Mouse (Mus musculus) gastrocnemius, adult 18-20 months (tissue): ENCODE results near the gene Olfr1341. TPM values are rescaled to one million over a fixed set of nuclear protein-coding genes. Genes with fewer than 3 reads are reported as not detected.

Experiments used
- DNase-seq: peaks from one replicate; pipeline ENCODE4 v3.0.0; 2021; ENCODE audit warnings: low spot score
- long read RNA-seq, 2 experiments: library from polyadenylated mRNA; stranded (forward); transcript quantifications; one replicate each; pipeline ENCODE4 v2.0.0; 2021
- total RNA-seq, 2 experiments: library from RNA; stranded (reverse); gene quantifications; 2 replicates each; pipeline ENCODE4 v1.2.3; 2021

Gene Olfr1341
- not detected for total RNA-seq
- long read RNA-seq, experiment 1, result 0 reads
- long read RNA-seq, experiment 2, result 0 reads

- no peak for DNase-seq
Measured at GRCm38 (mm10) chr4:118703223-118703622, at the start of gene Olfr1341. Gene Olfr1341 (plus strand): TSS chr4:118703523.

- DNase-seq, result no peak
Measured at GRCm38 (mm10) chr4:118658652-118659051, 44.7 kb upstream of the Olfr1341 start, which contains the start of gene Olfr62. Gene Olfr62 (plus strand): TSS chr4:118658952.

- DNase-seq, result no peak
Measured at GRCm38 (mm10) chr4:118687086-118687485, 16.2 kb upstream of the Olfr1341 start.

- DNase-seq, result no peak
Measured at GRCm38 (mm10) chr4:118692412-118692973, 10.8 kb upstream of the Olfr1341 start, which contains the start of gene Olfr1342. Gene Olfr1342 (minus strand): TSS chr4:118692756.

GRCm38 (mm10) chr4:118693812-118694211 lies 9.5 kb upstream of the Olfr1341 start:
- no peak for DNase-seq

- no peak for DNase-seq
Measured at GRCm38 (mm10) chr4:118708086-118708485, 4.8 kb downstream of the Olfr1341 start.

- DNase-seq, result no peak
Measured at GRCm38 (mm10) chr4:118711656-118712055, 8.3 kb downstream of the Olfr1341 start.

- DNase-seq, result no peak
Measured at GRCm38 (mm10) chr4:118719838-118720237, 16.5 kb downstream of the Olfr1341 start, which contains the start of gene Olfr1340. Gene Olfr1340 (plus strand): TSS chr4:118720138.

GRCm38 (mm10) chr4:118721742-118722483 lies 18.6 kb downstream of the Olfr1341 start:
- no peak for DNase-seq

- DNase-seq, result no peak
Measured at GRCm38 (mm10) chr4:118731875-118732274, 28.6 kb downstream of the Olfr1341 start, which contains the start of gene Olfr1339. Gene Olfr1339 (plus strand): TSS chr4:118732175.

- no peak for DNase-seq
Measured at GRCm38 (mm10) chr4:118739574-118739973, 36.3 kb downstream of the Olfr1341 start.

- DNase-seq, result no peak
Measured at GRCm38 (mm10) chr4:118740988-118741698, 37.8 kb downstream of the Olfr1341 start.

- no peak for DNase-seq
Measured at GRCm38 (mm10) chr4:118741881-118742280, 38.6 kb downstream of the Olfr1341 start.

- DNase-seq, result no peak
Measured at GRCm38 (mm10) chr4:118758637-118759036, 55.3 kb downstream of the Olfr1341 start, which contains the start of gene Olfr1338. Gene Olfr1338 (minus strand): TSS chr4:118758737.

Other genes with a start within 250 kb of the Olfr1341 start
- not detected for gene Mpl, start 246.0 kb upstream of the Olfr1341 start, total RNA-seq
- gene Tie1, start 213.5 kb upstream of the Olfr1341 start, total RNA-seq, result 10 to 100 TPM; 11.0 to 14.3 TPM
- not detected for gene 2610528J11Rik, start 176.5 kb upstream of the Olfr1341 start, total RNA-seq
- not detected for gene Tmem125, start 159.5 kb upstream of the Olfr1341 start, total RNA-seq
- not detected for gene Cfap57, start 82.7 kb upstream of the Olfr1341 start, total RNA-seq
- gene Ebna1bp2, start 82.7 kb upstream of the Olfr1341 start, total RNA-seq, result 10 to 100 TPM; 23.6 to 26.9 TPM
- not detected for gene Olfr62, start 44.6 kb upstream of the Olfr1341 start, total RNA-seq
- gene Olfr1342, start 10.8 kb upstream of the Olfr1341 start, total RNA-seq, result not detected
- gene Olfr1340, start 16.6 kb downstream of the Olfr1341 start, total RNA-seq, result not detected
- not detected for gene Olfr1339, start 28.7 kb downstream of the Olfr1341 start, total RNA-seq
- gene Olfr1338, start 55.2 kb downstream of the Olfr1341 start, total RNA-seq, result not detected
- not detected for gene Olfr1337, start 79.1 kb downstream of the Olfr1341 start, total RNA-seq
- not detected for gene Olfr1335, start 106.4 kb downstream of the Olfr1341 start, total RNA-seq
- gene Olfr1333, start 132.8 kb downstream of the Olfr1341 start, total RNA-seq, result not detected
- gene Olfr1331, start 161.1 kb downstream of the Olfr1341 start, total RNA-seq, result not detected
- not detected for gene Olfr1330, start 185.1 kb downstream of the Olfr1341 start, total RNA-seq
- gene Olfr1329, start 213.9 kb downstream of the Olfr1341 start, total RNA-seq, result not detected
- not detected for gene Olfr1328, start 235.1 kb downstream of the Olfr1341 start, total RNA-seq